Mouse (Mus musculus): ENCODE data around the gene Atf6b. TPM values are rescaled to one million over a fixed set of nuclear protein-coding genes. Genes with fewer than 3 reads are reported as not detected.

Atf6b gene
- polyA plus RNA-seq, 1 experiment from 2014 or later: 24.6 TPM

DNA sequence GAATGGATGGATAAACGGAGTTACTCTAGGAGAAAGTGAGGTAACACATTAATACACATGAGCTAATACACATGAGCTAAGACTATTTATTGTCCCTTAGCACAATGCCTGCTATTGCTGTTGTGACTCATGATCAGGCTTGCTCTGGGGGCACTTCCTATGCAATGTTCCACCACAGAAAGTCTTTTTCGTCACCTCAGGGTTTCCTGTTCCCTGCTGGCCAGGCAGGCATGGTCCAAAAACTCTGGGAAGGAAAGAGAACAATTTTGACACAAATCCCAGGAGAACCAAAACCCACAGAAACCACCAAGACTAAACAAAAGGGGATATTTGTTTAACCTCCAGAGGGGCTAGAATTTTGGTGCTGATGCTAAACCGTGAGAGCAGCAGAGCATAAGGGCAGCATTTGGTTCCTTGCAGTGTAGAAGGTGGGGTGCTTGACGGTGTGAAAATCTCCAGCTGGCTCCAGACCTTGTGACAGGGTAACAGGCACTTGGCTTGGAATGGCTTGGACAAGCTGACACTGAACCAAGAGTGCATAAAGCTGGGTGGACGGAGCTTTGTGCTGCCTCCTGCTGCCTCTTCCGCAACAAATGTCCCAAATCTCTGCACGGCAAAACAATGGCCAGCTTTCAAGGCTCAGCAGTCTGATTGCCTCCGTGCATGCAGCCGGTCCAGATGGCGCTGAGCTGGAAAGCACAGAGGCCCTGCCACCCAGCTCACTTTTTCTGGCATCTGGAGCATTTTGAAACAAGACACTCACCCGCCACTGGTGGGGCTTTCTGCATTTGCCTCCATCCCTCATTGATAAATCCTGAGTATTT lies 6.0 kb upstream of the Atf6b start:
- WGBS (ENCODE audit: insufficient replicate concordance): 31% methylated on average over 11 of the region's 11 CpGs
- Histone ChIP-seq H3K27me3 (peaks cover 19% of the 10 kb centered on the region), H3K9me3 (replicated peaks) (no peaks in the 10 kb centered on the region), H3K36me3 (no peaks in the 10 kb centered on the region), H3K9ac (no peak overlapping the region), H3K27ac (no peak overlapping the region), H3K4me1 (replicated peaks) (peaks cover 13% of the 10 kb centered on the region), H3K4me2 (no peak overlapping the region), H3K4me3 (replicated peaks) (no peak overlapping the region)
- ATAC-seq (ENCODE audit: low read depth) (no peak), DNase-seq (no peak)

DNA sequence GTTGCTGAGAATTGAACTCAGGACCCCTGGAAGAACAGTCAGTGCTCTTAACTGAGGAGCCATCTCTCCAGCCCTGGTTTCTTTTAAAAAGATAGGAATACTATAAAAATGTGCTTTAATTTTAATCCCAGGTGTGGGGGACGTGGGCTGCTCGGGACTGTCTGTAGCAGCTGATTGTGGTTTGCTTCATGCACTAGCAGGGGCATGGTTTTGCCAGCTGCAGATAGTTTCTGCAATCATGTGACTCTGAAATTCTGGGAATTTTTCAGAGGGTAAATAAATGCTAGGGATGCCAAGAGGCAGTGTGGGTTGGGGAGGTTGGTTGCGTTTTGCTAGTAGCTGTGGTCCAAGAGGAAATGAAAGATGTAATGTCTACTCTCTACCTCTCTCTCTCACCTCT lies 5.0 kb upstream of the Atf6b start:
- Histone ChIP-seq H3K4me1 (replicated peaks) (peaks cover 21% of the 10 kb centered on the region), H3K4me3 (replicated peaks) (no peak overlapping the region), H3K27me3 (peaks cover 19% of the 10 kb centered on the region), H3K9ac (no peak overlapping the region), H3K9me3 (replicated peaks) (no peaks in the 10 kb centered on the region), H3K36me3 (no peaks in the 10 kb centered on the region), H3K4me2 (no peak overlapping the region), H3K27ac (no peak overlapping the region)
- 58% methylated on average over 3 of the region's 3 CpGs for WGBS (ENCODE audit: insufficient replicate concordance)
- ATAC-seq (ENCODE audit: low read depth) (no peak), DNase-seq (no peak)

DNA sequence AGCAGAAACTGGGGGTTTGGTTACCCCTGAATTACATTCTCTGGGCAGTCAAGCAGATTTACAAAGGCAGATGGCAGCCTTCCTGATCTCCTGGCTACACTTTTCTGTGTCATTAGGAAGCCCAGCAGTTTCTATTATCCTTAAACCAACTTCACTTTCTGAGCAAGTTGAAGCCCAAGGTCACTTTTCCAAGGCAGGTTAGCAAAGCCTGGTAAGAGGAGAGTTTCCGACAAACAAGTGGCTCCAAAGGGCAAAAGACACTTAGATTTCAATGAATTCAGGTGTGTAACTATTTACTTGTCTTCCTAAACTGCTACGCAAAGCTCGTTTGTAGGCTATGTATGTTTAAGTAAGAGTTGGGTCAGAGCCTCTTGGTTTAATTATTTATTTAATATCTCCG lies 3.6 kb upstream of the Atf6b start:
- no peaks in the 10 kb centered on the region for H3K36me3 ChIP-seq
- no peak overlapping the region for H3K4me2 ChIP-seq
- no peak overlapping the region for H3K27ac ChIP-seq
- 62% methylated on average over 4 of the region's 4 CpGs for WGBS (ENCODE audit: insufficient replicate concordance)
- peaks cover 11% of the 10 kb centered on the region for H3K27me3 ChIP-seq
- H3K9ac ChIP-seq: no peak overlapping the region
- no peak overlapping the region for H3K4me3 ChIP-seq (replicated peaks)
- DNase-seq (no peak), ATAC-seq (ENCODE audit: low read depth) (no peak)
- H3K4me1 ChIP-seq (replicated peaks): peaks cover 31% of the 10 kb centered on the region
- H3K9me3 ChIP-seq (replicated peaks): no peaks in the 10 kb centered on the region

DNA sequence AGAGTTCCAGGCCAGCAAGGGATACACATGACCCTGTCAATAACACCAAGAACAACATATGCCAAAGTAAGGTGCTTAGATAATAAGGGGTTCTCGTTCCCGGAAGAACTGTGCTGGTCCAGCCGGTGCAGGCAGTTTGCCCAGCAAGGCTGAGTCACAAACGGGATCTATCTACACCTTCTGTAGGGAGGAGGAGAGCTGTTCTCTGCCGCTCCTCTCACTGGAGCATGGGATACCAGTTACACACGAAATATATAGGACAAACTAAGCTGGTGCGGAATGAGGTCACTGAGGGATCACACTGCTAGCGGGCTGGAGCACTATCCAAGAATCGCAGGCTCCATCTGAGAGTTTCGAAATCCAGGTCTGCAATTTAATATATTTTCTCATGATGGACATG lies 3.0 kb upstream of the Atf6b start:
- no peak for DNase-seq
- H3K4me2 ChIP-seq: no peak overlapping the region
- peaks cover 4% of the 10 kb centered on the region; the same call in 1 of the 2 replicates for H3K36me3 ChIP-seq
- H3K4me1 ChIP-seq (replicated peaks): peaks cover 35% of the 10 kb centered on the region
- H3K4me3 ChIP-seq (replicated peaks): no peak overlapping the region
- H3K9me3 ChIP-seq (replicated peaks): no peaks in the 10 kb centered on the region
- H3K9ac ChIP-seq: no peak overlapping the region
- no peak for ATAC-seq (ENCODE audit: low read depth)
- H3K27ac ChIP-seq: no peak overlapping the region
- 66% methylated on average over 10 of the region's 10 CpGs for WGBS (ENCODE audit: insufficient replicate concordance)
- peaks cover 11% of the 10 kb centered on the region for H3K27me3 ChIP-seq

DNA sequence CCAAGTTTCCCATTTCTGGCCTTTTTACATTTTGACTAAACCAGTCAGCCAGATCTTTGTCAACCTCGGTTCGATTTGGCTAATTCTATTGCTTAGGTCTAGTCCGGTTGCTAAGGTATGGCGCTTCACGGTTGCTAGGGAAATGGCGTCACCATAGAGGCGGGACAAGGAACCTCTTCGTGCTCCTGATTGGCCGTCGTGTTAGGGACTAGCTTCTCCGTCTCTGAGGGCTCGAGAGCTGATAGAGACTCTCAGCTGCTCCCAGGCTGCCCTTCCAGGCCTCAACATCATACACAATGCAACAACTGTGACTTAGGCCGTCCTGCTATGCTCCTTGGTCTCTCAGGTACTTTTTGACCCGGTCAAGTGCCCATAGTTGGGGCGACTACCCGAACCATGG lies 2.3 kb upstream of the Atf6b start, which contains the start of gene Fkbpl:
Gene Fkbpl (plus strand): TSS at position 157 of the 400 bp plus-strand sequence.
- Histone ChIP-seq H3K27me3 (peaks cover 11% of the 10 kb centered on the region), H3K4me2 (peak within 1 kb of the TSS; percentile 90), H3K9me3 (replicated peaks) (no peaks in the 10 kb centered on the region), H3K9ac (peak within 1 kb of the TSS; percentile 73), H3K4me1 (replicated peaks) (peaks cover 41% of the 10 kb centered on the region), H3K4me3 (replicated peaks) (peak within 1 kb of the TSS; percentile 94), H3K36me3 (peaks cover 10% of the 10 kb centered on the region; the same call in 1 of the 2 replicates), H3K27ac (peak within 1 kb of the TSS; percentile 72)
- peak; percentile 53 for ATAC-seq (ENCODE audit: low read depth)
- DNase-seq: peak; percentile 89
- 1% methylated on average over 16 of the region's 16 CpGs for WGBS (ENCODE audit: insufficient replicate concordance)

DNA sequence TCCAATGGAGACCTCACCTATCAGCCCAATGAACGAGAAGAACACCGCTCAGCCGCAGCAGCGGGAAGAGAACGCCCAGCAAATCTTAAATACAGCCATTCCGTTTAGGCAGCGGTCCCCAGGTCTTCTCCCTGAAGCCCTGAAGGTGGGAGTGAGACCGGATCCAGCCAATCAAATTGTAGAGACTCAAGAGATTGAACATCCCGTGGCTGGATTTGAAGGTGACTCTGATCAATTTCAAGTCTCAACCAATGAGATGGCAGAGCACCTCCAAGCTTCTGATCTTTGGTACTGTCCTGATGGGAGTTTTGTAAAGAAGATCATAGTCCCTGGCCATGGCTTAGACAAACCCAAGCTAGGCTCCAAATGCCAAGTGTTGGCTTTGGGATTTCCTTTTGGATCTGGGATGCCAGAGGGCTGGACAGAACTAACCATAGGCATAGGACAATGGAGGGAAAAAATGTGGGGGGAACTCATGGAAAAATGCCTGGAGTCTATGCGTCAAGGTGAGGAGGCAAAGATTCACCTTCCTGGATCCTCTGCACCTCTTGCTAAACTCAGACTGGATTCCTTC lies 1.6 kb upstream of the Atf6b start:
- 48% methylated on average over 10 of the region's 10 CpGs for WGBS (ENCODE audit: insufficient replicate concordance)
- Histone ChIP-seq H3K4me2 (peak overlapping the region; percentile 90), H3K9me3 (replicated peaks) (no peaks in the 10 kb centered on the region), H3K36me3 (peaks cover 17% of the 10 kb centered on the region), H3K4me1 (replicated peaks) (peaks cover 41% of the 10 kb centered on the region), H3K27ac (peak overlapping the region; percentile 72), H3K4me3 (replicated peaks) (peak overlapping the region; percentile 94), H3K27me3 (peaks cover 11% of the 10 kb centered on the region; the same call in 1 of the 2 replicates), H3K9ac (peak overlapping the region; percentile 73)
- DNase-seq (no peak), ATAC-seq (ENCODE audit: low read depth) (no peak)

DNA sequence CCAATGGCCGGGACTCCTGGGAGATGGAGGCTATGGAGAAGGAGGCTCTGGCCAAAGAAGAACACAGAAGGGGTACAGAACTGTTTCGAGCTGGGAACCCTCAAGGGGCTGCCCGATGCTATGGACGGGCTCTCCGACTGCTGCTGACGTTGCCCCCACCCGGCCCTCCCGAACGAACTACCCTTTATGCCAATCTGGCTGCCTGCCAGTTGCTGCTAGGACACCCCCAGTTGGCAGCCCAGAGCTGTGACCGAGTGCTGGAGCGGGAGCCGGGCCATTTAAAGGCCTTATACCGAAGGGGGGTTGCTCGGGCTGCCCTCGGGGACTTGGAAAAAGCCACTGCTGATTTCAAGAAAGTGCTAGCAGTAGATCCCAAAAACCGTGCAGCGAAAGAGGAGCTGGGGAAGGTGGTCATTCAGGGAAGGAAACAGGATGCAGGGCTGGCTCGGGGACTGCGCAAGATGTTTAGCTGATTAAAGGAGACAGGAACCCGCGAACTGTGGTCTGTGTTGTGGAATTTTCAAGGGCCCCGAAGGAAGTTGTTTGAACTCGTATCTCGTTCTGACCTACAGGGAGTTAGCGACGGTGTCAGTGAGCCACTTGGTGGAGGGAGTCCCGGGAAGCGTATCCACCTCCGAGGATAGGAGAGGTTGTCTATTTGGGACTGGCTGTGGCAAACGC lies 975 bp upstream of the Atf6b start:
- peak overlapping the region; percentile 13; the same call in 1 of the 2 replicates for H3K9ac ChIP-seq
- no peak for ATAC-seq (ENCODE audit: low read depth)
- peaks cover 8% of the 10 kb centered on the region; the same call in 1 of the 2 replicates for H3K27me3 ChIP-seq
- peaks cover 23% of the 10 kb centered on the region for H3K36me3 ChIP-seq
- 57% methylated on average over 30 of the region's 30 CpGs for WGBS (ENCODE audit: insufficient replicate concordance)
- peak overlapping the region; percentile 43 for H3K27ac ChIP-seq
- no peaks in the 10 kb centered on the region for H3K9me3 ChIP-seq (replicated peaks)
- peaks cover 41% of the 10 kb centered on the region for H3K4me1 ChIP-seq (replicated peaks)
- H3K4me3 ChIP-seq (replicated peaks): peak overlapping the region; percentile 94
- no peak for DNase-seq
- peak overlapping the region; percentile 90 for H3K4me2 ChIP-seq

DNA sequence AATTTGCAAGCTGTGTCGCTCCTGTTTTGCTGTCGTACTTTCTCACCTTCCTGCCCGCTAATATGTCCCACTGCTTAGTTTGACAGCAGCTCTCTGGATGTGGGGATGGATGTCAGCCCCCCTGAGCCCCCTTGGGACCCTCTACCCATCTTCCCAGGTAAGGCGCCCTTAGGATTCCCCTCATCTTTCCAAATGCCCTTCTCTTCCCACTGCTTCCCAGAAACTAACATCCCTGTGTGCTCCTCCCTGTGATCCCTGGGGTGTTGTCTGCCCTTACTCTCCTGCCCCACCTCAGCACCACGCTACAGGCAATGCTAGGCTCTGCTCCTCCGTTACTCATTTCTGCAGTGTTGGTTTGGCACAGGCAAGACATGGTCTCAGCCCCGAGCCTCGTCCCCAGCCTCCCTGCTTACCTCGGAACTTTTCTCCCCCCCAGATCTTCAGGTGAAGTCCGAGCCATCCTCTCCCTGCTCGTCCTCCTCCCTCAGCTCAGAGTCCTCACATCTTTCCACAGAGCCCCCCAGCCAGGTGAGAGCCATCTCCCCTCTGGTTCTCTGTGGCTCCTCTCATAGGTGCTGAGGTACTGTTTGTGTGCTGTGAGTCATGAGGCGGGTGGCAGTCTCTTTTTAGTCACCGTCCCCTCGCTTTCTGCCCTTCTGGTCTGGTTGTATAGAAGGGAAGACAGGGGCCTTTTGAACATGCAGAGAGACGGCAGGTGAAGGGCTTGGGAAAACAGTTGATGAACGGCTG lies 1.4 kb downstream of the Atf6b start:
- Histone ChIP-seq H3K4me2 (peak overlapping the region; percentile 90), H3K4me3 (replicated peaks) (peak overlapping the region; percentile 94), H3K9me3 (replicated peaks) (no peaks in the 10 kb centered on the region), H3K4me1 (replicated peaks) (peaks cover 41% of the 10 kb centered on the region), H3K9ac (peak overlapping the region; percentile 88), H3K36me3 (peaks cover 43% of the 10 kb centered on the region), H3K27ac (no peak overlapping the region), H3K27me3 (0 out of 2 replicates have a peak, but pooled peaks cover 2% of the 10 kb centered on the region)
- 83% methylated on average over 16 of the region's 16 CpGs for WGBS (ENCODE audit: insufficient replicate concordance)
- no peak for ATAC-seq (ENCODE audit: low read depth)
- DNase-seq: no peak

DNA sequence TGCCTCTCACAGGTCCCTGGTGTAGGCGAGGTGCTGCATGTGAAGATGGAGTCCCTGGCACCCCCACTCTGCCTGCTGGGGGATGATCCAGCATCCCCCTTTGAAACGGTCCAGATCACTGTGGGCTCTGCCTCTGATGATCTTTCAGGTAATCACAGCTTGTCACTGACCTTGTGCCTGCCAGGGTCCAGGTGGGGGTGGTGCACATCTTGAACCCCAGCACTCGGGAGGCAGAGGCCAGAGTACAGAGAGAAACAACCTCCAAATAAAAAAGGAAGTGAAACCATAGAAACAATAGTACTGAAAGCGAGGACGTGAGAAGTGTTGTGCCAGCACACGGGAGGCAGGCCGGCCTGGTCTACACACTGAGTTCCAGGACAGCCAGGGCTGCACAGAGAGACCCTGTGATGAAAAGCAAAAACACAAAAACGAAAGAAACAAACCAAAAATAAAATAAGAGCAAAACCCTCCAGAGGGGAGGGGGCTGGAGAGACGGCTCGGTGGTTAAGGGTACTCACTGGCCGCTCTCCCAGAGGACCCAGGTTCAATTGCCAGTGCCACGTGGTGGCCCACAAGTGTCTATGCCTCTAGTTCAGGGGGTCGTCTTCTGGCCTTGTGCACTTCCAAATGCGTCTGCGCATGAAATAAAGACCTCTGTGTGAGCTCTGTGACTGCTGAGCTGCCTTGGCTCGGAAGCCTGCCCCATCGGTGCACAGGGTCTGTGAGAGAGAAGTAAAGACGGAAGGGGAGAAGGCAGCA lies 2.3 kb downstream of the Atf6b start:
- H3K27ac ChIP-seq: no peak overlapping the region
- no peak overlapping the region for H3K9ac ChIP-seq
- peaks cover 43% of the 10 kb centered on the region for H3K4me1 ChIP-seq (replicated peaks)
- ATAC-seq (ENCODE audit: low read depth) (no peak), DNase-seq (no peak)
- peaks cover 49% of the 10 kb centered on the region for H3K36me3 ChIP-seq
- WGBS (ENCODE audit: insufficient replicate concordance): 77% methylated on average over 18 of the region's 18 CpGs
- H3K4me2 ChIP-seq: no peak overlapping the region
- no peaks in the 10 kb centered on the region for H3K27me3 ChIP-seq
- no peak overlapping the region for H3K4me3 ChIP-seq (replicated peaks)
- H3K9me3 ChIP-seq (replicated peaks): no peaks in the 10 kb centered on the region

DNA sequence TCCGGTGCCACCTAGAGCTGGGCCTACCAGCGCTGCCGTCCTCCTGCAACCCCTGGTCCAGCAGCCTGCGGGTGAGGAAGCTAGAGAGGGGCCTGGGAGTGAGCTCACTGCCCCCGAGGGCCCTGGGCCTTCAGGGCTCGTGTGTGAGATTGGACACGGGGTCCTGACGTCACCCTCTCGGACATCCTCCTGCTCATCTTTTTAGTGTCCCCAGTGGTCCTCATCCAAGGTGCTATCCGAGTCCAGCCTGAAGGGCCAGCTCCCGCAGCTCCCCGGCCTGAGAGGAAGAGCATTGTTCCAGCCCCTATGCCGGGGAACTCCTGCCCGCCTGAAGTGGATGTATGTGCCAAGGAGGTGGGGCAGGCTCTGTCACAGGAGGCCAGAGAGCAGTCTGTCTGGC lies 3.8 kb downstream of the Atf6b start:
- ATAC-seq (ENCODE audit: low read depth) (no peak), DNase-seq (no peak)
- Histone ChIP-seq H3K9me3 (replicated peaks) (no peaks in the 10 kb centered on the region), H3K4me3 (replicated peaks) (no peak overlapping the region), H3K36me3 (peaks cover 54% of the 10 kb centered on the region), H3K27ac (no peak overlapping the region), H3K9ac (no peak overlapping the region), H3K4me2 (no peak overlapping the region), H3K4me1 (replicated peaks) (peaks cover 43% of the 10 kb centered on the region), H3K27me3 (no peaks in the 10 kb centered on the region)
- 87% methylated on average over 14 of the region's 14 CpGs for WGBS (ENCODE audit: insufficient replicate concordance)
